Mouse (Mus musculus): ENCODE measurements around the gene Mfsd9.

Gene Mfsd9

GRCm38 (mm10) chr1:40790324-40791141, at the start of gene Mfsd9:
Gene Mfsd9 (minus strand): TSS chr1:40790687.
- DNase-seq (ENCODE audit: low read depth, low spot score), result peak; percentile 43

GRCm38 (mm10) chr1:40835468-40835867, 45.0 kb upstream of the Mfsd9 start:
- DNase-seq (ENCODE audit: low read depth, low spot score), result no peak

DNA sequence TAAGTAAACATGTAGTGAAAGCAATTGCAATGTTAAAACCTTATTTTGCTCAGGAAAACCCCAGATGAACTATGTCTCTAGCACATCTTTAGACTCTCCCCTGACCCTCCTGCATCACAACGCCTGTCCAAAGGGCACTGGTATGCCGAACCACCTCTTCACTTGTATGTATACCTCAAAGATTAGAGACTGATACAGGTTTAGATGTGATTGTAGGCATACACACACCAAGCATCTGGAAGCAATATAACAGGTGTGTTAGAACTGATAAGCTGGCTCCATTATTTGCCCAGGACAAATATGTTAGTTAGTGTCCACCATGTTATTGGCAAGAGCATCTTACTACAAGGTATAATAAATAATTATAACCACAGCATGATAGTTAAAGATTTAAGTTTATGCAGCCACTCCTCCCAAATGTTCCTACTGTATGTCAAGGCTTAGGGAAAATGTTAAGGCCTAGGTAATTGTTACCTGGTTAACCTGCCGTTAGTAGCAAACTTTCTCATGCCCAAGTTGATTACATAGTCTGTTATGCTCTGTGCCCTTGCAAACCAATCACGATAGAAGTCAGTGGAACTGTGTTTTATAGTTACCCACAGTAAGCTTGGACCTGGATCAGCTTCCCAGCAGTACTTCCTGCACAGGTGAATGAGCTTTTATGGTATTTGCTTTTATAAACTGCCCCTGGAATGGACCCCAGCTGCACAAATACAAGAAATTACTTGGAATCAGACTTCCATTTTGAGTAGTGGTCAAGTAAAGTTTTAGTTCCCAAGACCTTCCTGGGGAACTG, 40.4 kb upstream of the Mfsd9 start:
- no peak for DNase-seq (ENCODE audit: low read depth, low spot score)

- no peak for DNase-seq (ENCODE audit: low read depth, low spot score)
Observed at GRCm38 (mm10) chr1:40829213-40829914, 38.9 kb upstream of the Mfsd9 start.

DNA sequence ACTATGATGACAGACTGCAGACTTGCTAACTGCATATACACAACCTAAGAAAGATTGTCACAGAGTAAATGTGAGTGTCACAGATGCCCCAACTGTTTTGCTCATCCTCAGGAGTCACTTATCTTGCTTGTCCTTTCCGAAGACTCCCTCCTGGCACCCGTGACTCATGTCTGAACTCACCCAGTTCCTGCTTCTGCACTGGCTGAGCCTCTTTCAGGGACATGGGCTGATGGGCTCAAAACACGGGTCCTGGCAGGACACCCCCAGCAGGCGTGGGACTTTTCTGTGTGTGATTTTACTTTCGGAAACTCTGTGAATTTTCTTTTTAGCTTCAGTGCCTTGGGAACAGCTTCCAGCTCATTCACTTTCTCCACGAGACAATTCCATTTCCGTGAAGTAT, 35.3 kb upstream of the Mfsd9 start:
- no peak for DNase-seq (ENCODE audit: low read depth, low spot score)

DNA sequence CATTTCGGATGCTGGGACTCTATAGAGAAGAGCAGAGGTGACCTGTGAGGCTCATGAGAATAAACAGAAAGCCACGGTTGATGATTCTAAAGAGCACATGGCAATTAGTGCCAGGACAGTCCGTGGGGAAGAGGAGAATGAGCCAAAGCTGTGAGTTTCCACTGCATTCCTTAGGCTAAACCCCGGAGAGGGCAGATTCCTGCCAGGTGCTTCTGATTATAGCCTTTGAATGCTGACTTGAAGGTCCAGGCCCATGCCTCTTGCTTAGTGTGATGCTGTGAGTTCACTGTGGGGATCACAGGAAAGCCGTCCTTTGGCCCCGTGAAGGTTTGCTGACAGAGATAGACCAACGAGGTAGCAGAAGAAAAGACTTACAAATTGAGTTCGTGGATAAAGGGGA, 34.4 kb upstream of the Mfsd9 start:
- DNase-seq (ENCODE audit: low read depth, low spot score), result no peak

GRCm38 (mm10) chr1:40824517-40824916, 34.0 kb upstream of the Mfsd9 start:
- DNase-seq (ENCODE audit: low read depth, low spot score), result no peak

DNA sequence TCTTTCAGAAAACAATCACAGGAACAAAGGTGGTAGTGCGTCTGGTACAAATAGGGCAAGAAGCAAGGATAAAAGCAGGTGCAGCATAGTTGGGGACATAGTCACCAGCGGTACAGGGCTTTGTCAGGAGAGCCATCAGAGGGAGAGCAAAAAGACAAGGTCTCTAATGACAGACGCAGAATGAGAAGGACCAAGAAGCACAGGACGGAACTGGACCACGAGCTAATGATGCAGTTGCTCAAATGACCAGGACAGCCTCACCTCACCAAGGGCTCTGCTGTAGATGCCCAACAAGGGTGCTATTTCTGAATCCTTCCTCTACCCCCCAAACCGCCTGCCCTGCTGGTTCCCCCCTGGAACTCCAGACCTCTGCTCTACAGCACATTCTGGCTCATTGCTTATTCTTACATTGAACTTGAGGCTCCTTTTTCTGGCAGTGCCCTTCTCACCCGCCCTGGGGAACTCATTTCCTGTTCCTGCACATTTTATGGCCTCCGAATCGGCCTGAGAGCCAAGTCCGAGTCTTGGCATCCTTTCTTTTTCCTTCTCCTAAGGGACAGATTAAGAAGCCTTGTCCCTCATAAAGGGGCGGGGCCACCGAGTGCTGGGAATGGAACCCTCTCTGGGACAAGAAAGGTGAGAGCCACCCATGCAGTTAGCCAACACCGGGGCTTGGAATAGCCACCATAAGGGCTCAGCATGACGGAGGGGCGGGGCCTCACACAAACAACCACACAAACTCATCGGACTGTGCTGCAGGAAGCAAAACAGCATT, 24.8 kb upstream of the Mfsd9 start:
- no peak for DNase-seq (ENCODE audit: low read depth, low spot score)

DNA sequence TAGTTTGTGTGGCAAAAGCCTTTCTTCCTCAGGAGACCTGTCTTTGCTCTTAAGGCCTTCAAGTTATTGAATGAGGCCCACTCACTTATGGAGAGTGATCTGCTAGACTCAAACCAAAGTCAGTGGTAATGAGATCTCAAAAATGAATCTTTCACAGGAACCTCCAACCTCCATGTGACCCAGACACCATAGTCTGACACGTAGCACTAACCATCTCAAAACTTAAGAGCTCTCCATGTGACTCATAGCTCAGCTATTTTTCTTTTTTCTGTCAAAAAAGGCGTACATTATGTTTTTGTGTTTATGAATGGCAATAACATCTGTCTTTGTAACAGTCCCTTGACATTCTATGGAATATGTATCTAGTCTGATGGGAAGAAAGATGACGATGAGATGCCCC, 18.2 kb upstream of the Mfsd9 start:
- DNase-seq (ENCODE audit: low read depth, low spot score), result no peak

DNA sequence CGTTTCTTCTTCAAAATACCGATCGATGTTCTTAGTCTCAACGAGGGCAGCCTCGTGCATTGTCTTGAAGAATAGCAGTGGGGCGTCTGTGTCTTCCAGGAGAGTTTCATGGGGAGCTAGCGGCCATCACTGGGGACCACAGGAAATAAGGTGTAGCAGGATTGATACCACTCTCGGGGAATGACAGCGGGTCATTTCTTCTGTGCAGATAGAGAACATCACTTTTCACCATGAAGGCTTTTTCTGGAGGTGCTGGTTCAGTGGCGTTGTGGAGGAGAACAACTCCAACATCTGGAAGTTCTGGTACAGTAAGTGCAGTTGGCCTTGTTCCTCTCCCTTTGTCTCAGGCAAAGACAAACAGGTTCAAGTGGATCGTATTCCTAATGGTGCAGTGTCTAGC, 15.4 kb upstream of the Mfsd9 start:
- no peak for DNase-seq (ENCODE audit: low read depth, low spot score)

DNA sequence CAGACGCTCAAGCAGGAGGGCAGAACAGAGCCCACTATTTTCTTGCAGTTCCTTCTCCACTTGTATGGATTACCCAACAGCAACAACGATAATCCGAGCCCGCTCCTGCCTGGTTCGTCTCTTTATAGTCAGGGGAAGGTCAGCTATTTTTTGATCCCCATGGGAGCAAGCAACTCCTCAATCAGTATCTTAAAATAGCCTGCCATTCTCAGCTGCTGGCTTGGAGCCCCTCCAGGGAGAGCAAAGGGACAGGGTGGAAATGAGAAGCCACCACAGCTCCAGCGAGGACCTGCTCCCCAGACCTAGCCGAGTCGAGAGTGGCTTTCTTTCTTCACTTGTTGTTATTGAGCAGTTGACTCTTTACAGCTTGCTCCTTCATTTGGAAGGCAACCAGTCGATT, 14.9 kb upstream of the Mfsd9 start, which contains the start of gene Tmem182:
Gene Tmem182, plus strand, starts transcription at position 251 of the 400 bp plus-strand sequence.
- DNase-seq (ENCODE audit: low read depth, low spot score), result no peak

DNA sequence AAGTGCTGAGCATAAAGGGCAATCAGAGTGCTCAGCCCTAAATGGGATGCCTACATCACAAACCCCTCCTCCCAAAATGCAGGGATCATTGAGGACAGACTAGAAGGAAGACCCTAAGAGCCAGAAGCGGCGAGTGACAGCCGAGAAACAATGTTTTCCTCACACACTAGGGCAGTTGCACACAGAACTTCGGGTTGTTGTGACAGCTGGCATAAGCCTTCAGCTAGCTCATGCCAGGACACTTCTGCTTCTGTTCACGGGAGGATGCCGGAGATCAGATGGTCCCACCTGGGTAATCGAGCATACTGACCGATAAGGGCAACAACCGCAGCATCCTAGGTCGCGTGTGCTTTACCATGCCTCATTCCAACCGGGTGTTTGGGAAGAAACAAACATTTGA, 13.6 kb upstream of the Mfsd9 start:
- no peak for DNase-seq (ENCODE audit: low read depth, low spot score)

DNA sequence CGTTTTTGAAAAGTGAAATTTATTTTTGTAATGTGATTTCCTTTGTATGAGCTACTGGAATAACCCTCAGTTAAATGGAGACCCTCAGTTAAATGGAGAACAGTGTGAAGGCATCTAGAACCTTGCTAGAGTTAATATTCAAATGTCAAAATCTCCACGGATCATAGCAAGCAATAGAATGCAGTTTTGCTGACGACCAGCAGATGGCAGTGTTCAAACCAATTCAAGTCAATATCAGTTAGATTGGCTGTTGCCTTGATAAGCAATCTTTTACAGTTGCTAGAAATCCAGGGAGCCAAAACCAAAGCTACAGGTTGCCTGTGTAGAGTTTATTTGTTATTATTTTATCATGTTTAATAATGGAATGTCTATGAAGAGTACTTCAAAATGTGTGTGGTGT, 12.3 kb upstream of the Mfsd9 start:
- no peak for DNase-seq (ENCODE audit: low read depth, low spot score)

- DNase-seq (ENCODE audit: low read depth, low spot score), result no peak
Observed at GRCm38 (mm10) chr1:40800908-40801307, 10.4 kb upstream of the Mfsd9 start.

DNA sequence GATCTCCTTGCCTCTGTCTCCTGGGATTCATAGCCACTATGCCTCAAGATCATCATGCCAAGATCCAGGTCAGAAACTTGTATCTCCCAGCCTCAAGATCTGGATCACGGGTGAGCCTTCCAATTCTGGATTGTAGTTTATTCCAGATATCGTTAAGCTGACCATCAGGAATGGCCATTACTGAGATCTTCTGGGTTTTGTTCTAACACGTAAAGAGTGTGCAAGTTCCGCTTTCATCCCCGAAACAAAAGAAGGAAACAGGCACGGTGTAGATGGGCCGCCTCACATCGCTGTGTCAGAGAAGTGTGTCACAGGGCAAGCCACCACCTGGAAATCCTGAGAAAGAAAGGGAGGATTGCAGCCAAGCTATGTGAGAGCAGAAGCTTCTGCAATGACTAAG, 8.6 kb upstream of the Mfsd9 start:
- no peak for DNase-seq (ENCODE audit: low read depth, low spot score)

GRCm38 (mm10) chr1:40797348-40797747, 6.9 kb upstream of the Mfsd9 start:
- no peak for DNase-seq (ENCODE audit: low read depth, low spot score)

GRCm38 (mm10) chr1:40795508-40795907, 5.0 kb upstream of the Mfsd9 start:
- DNase-seq (ENCODE audit: low read depth, low spot score), result no peak

- no peak for DNase-seq (ENCODE audit: low read depth, low spot score)
Observed at GRCm38 (mm10) chr1:40789666-40790233, 737 bp downstream of the Mfsd9 start.

GRCm38 (mm10) chr1:40788956-40789355, 1.5 kb downstream of the Mfsd9 start:
- no peak for DNase-seq (ENCODE audit: low read depth, low spot score)

DNA sequence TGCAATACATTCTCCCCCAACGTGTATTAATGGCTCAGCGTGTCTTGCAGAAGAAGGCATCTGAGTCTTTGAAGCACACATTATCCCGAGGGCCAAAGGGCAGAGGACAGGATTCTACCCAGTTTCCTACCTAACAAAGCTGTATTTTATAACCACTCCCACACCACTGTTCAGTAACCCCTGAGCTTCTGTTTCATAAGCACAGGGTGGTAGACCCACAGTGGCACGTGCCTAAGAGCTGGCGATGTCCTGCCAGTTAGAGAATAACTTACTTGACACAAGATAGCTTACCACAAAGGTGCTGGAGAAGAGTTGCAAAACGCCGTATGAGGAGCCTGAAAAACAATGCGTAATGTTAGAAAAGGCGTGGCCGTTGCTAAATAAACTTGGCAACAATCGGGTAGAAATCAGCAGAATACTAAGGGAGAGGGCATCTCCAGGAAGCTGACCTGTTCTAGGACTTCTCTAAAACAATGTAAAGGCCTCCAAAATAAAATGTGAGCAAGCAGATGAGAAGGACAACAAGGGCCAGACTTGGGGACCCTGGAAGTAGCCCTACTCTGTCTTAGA, 4.5 kb downstream of the Mfsd9 start:
- no peak for DNase-seq (ENCODE audit: low read depth, low spot score)

- DNase-seq (ENCODE audit: low read depth, low spot score), result no peak
Observed at GRCm38 (mm10) chr1:40784306-40784705, 6.2 kb downstream of the Mfsd9 start.

Data from retina, adult 2 months (tissue).